Mouse (Mus musculus) c-Kit-positive CD71-negative TER-119-negative erythroid progenitor cells, embryonic 14.5 days (primary cell): Measurements from ENCODE around the gene Spindoc.

Experiments used
- DNase-seq: peaks from one replicate; pipeline ENCODE4 v3.0.0-alpha.2; 2013; ENCODE audit warnings: low read depth

Gene Spindoc

GRCm38 (mm10) chr19:7382903-7383865 is at the start of gene Spindoc:
Gene Spindoc, minus strand, starts transcription at chr19:7382994.
- DNase-seq = peak; percentile 88

GRCm38 (mm10) chr19:7425398-7425775 is 42.6 kb upstream of the Spindoc start:
- no peak for DNase-seq

GRCm38 (mm10) chr19:7424590-7425397 is 42.0 kb upstream of the Spindoc start:
- DNase-seq = no peak

DNA sequence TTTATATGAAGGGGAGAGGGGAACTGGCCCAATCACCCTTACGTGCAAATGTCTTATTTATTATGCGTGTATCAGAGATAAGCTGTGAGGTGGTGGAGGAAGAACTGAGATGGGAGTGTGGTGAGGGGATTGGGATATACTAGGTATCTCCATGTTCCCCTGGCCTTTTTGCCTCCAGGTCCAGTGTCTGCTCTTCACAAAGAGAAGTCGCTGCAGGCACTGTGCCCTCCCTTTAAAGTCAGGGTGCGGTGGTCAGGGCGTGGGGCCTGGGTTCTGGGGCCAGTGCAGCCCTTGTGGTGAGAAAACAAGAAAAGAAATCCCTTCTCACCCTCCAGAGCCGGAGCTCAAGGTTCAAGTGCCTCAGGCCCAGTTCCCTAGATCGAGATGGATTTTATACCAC is 41.3 kb upstream of the Spindoc start:
- DNase-seq = no peak

- no peak for DNase-seq
Measured at GRCm38 (mm10) chr19:7423656-7424030, 40.8 kb upstream of the Spindoc start.

GRCm38 (mm10) chr19:7423028-7423655 is 40.3 kb upstream of the Spindoc start:
- DNase-seq = no peak

GRCm38 (mm10) chr19:7422656-7423027 is 39.8 kb upstream of the Spindoc start:
- DNase-seq = no peak

- DNase-seq = no peak
Measured at GRCm38 (mm10) chr19:7421602-7422591, 39.1 kb upstream of the Spindoc start.

- no peak for DNase-seq
Measured at GRCm38 (mm10) chr19:7420841-7421601, 38.2 kb upstream of the Spindoc start.

DNA sequence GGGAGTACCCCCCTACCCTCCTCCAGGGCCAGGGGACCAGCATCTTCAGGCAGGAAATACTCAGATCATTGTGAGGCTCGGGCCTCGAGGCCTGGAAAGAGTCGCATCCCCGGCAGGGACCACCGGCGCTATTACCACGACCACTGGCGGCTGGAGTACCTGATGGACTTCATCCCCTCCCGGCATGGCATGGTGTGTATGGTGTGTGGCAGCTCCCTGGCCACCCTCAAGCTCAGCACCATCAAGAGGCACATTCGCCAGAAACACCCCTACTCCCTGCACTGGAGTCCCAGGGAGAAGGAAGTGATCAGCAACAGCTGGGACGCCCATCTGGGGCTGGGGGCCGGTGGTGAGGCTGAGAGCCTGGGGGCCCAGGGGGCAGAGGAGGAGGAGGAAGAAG is 37.3 kb upstream of the Spindoc start:
- DNase-seq = no peak

GRCm38 (mm10) chr19:7419134-7419533 is 36.3 kb upstream of the Spindoc start:
- DNase-seq = no peak

GRCm38 (mm10) chr19:7417911-7418849 is 35.4 kb upstream of the Spindoc start:
- DNase-seq = peak; percentile 55

DNA sequence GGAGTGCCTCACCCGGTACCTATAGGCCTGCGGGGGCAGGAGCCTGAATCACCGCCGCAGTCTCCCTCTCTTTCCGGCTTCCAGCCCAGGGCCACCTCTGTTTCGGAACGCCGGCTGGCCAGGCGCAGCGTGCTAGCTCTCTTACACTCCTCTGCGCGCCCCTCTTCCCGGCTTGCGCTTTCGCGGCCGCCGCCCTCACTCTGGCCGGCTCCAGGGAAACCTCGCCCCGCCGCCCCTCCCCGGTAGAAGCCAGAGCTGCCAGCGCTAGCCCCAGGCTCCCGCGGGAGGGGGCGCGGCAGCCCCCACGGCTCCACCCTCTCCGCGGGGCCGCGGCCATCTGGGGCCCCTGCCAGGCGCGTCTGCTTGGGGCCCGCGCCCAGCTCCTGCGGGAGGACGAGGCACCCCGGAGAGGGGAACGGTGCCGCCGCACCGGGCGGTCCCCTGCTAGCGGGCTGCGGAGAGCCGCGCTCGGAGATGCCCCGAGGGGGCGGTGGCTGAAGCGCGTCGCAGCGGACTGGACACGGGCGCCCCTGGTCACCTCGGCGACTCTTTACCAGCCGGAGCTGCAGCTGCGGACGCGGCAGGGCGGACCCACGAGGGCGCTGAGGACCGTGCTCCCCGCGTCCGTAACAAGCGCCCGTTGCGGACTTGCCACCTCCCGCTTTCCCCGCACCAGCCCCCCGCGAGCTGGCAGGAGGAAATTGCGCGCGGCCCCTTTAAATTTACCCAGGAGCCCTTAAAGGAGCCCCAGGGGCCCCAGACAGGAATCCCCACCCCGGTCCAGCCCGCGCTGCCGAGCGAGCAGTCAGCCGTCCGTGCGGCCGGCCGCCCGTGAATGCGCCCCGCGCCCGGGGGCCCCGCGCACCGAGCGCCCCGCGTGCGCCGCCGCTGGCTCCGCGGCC is 34.3 kb upstream of the Spindoc start, which contains the start of gene 2700081O15Rik:
2700081O15Rik (plus strand) TSS at position 792 of the 902 bp plus-strand sequence.
- DNase-seq = peak; percentile 47

DNA sequence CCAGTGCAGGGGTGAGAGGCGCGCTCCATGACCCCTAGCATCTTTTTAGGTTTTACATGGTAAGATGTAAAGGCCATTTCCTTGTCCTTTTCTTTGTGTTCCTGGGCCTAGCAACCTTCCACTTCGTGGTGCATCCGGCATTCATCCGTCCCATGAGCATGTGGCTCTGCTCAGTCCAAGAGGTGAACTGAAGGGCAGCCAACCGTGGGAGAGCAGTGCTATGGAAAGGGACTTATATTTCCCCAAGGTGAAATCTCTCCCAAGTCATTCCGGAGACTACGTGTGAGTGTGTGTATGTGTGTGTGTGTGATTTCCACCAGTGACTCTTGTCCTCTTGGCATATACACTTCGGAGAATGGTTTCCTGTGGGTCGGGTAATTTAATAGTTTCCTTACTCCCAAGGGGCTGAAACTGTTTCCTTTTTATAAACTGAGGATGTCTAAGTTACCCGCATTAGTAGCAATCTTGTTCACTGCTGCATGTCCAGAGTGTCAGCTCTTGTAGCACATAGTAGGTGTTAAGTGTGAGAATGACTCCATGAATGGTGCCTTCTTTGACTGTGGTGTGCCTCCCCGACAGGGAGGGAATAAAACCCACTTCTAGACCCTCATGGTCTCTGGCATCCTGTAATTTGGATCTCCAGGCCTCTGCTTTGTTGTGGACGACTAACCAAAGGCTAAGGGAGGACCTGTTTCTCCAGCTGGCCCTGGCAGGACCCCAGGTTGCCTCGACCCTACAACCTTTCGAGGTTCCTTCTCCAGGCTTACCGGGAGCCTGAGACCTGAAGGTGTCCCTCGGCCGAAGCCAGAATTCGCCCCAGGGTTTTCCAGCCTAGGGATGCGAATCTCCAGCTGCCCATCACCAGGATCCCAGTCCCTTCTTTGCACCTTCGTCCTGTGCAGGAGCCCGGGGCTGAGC is 33.4 kb upstream of the Spindoc start:
- DNase-seq = no peak

- DNase-seq = no peak
Measured at GRCm38 (mm10) chr19:7412361-7412760, 29.6 kb upstream of the Spindoc start.

GRCm38 (mm10) chr19:7404623-7405229 is 21.9 kb upstream of the Spindoc start:
- DNase-seq = no peak

GRCm38 (mm10) chr19:7400635-7401034 is 17.8 kb upstream of the Spindoc start:
- DNase-seq = no peak
